Mouse (Mus musculus) stomach, embryonic 16.5 days (tissue): Measurements from ENCODE around the gene Lrrc4c. TPM values are rescaled to one million over a fixed set of nuclear protein-coding genes. Genes with fewer than 3 reads are reported as not detected.

ENCODE experiments used
- ATAC-seq: fragments of 200-750 bp; cut with Nextera tagmentation; 2 replicates; pipeline ENCODE4 v1.8.0; 2017; ENCODE audit warnings: moderate number of reproducible peaks, moderate TSS enrichment; ENCODE audit not compliant: insufficient read depth, low FRiP score
- H3K27ac ChIP-seq: fragments of 300-500 bp; sonication (generic); 2 replicates; pipeline ENCODE4 v1.5.1; 2014; ENCODE audit warnings: low read length
- H3K27me3 ChIP-seq: fragments of 300-500 bp; sonication (generic); 2 replicates; pipeline ENCODE4 v1.6.1; 2014; ENCODE audit warnings: low read length, control low read depth, mixed read lengths; ENCODE audit not compliant: control insufficient read depth, insufficient read depth
- H3K36me3 ChIP-seq: fragments of 300-500 bp; sonication (generic); 2 replicates; pipeline ENCODE4 v1.6.1; 2014; ENCODE audit warnings: low read length; ENCODE audit not compliant: control insufficient read depth, insufficient read depth
- H3K4me1 ChIP-seq: fragments of 300-500 bp; sonication (generic); 2 replicates; pipeline ENCODE4 v1.6.1; 2014; ENCODE audit warnings: low read length, control low read depth, mixed read lengths; ENCODE audit not compliant: control insufficient read depth, insufficient read depth
- H3K4me2 ChIP-seq: fragments of 300-500 bp; sonication (generic); 2 replicates; pipeline ENCODE4 v1.6.1; 2014; ENCODE audit warnings: low read depth, low read length, mixed read lengths
- H3K4me3 ChIP-seq: fragments of 300-500 bp; sonication (generic); replicated peaks from 2 replicates; pipeline ENCODE4 v1.5.1; 2014; ENCODE audit warnings: mild to moderate bottlenecking, low read length
- H3K9ac ChIP-seq: fragments of 300-500 bp; sonication (generic); 2 replicates; pipeline ENCODE4 v1.6.1; 2014; ENCODE audit warnings: low read length
- H3K9me3 ChIP-seq: fragments of 300-500 bp; sonication (generic); replicated peaks from 2 replicates; pipeline ENCODE4 v1.6.1; 2016; ENCODE audit warnings: low read length, control low read depth; ENCODE audit not compliant: control insufficient read depth
- WGBS: fragments of 180-500 bp; shearing (Covaris S2); extraction: QIAGEN DNeasy Blood & Tissue Kit; methylation state at CpG from one replicate; pipeline ENCODE4 v1.1.7; 2014; 5-methylcytosine and 5-hydroxymethylcytosine counted together
- polyA plus RNA-seq: library from polyadenylated mRNA; unstranded; fragments of >200 nt; fragmentation: Nextera tagmentation; extraction: Ambion mirVana; gene quantifications from 2 replicates; pipeline ENCODE4 v1.2.1, GENCODE M21; 2015

Gene Lrrc4c
- polyA plus RNA-seq, 1 experiment from 2014 or later, result 3.9 TPM

GRCm38 (mm10) chr2:97525107-97525506 is 1207.1 kb downstream of the Lrrc4c start:
- 88% methylated on average over 2 of the region's 2 CpGs for WGBS
- H3K4me3 ChIP-seq, result no peak overlapping the region
- H3K36me3 ChIP-seq, result no peaks in the 10 kb centered on the region

GRCm38 (mm10) chr2:97530622-97531021 is 1212.7 kb downstream of the Lrrc4c start:
- 64% methylated on average over 4 of the region's 4 CpGs for WGBS

More at GRCm38 (mm10) chr2:97525107-97525506, 1207.1 kb downstream of the Lrrc4c start:
- H3K4me1 ChIP-seq, result no peaks in the 10 kb centered on the region
- no peak for ATAC-seq
- H3K27me3 ChIP-seq, result no peaks in the 10 kb centered on the region
- H3K4me2 ChIP-seq, result no peak overlapping the region
- H3K9ac ChIP-seq, result no peak overlapping the region
- H3K9me3 ChIP-seq, result no peaks in the 10 kb centered on the region
- H3K27ac ChIP-seq, result no peak overlapping the region

GRCm38 (mm10) chr2:97543691-97544672 is 1226.0 kb downstream of the Lrrc4c start:
- 75% methylated on average over 10 of the region's 10 CpGs for WGBS
- no peak overlapping the region for H3K9ac ChIP-seq
- H3K4me3 ChIP-seq, result no peak overlapping the region
- H3K9me3 ChIP-seq, result no peaks in the 10 kb centered on the region
- no peaks in the 10 kb centered on the region for H3K4me1 ChIP-seq
- ATAC-seq, result no peak
- H3K27me3 ChIP-seq, result no peaks in the 10 kb centered on the region
- no peak overlapping the region for H3K4me2 ChIP-seq
- no peak overlapping the region for H3K27ac ChIP-seq
- H3K36me3 ChIP-seq, result no peaks in the 10 kb centered on the region

More at GRCm38 (mm10) chr2:97530622-97531021, 1212.7 kb downstream of the Lrrc4c start:
- H3K27me3 ChIP-seq, result no peaks in the 10 kb centered on the region
- no peak overlapping the region for H3K4me2 ChIP-seq
- no peaks in the 10 kb centered on the region for H3K36me3 ChIP-seq
- no peak overlapping the region for H3K4me3 ChIP-seq
- ATAC-seq, result no peak
- no peak overlapping the region for H3K9ac ChIP-seq
- H3K27ac ChIP-seq, result no peak overlapping the region
- H3K4me1 ChIP-seq, result no peaks in the 10 kb centered on the region
- H3K9me3 ChIP-seq, result no peaks in the 10 kb centered on the region

GRCm38 (mm10) chr2:97544673-97545071 is 1226.7 kb downstream of the Lrrc4c start:
- Histone ChIP-seq H3K4me2 (no peak overlapping the region), H3K4me3 (no peak overlapping the region), H3K36me3 (no peaks in the 10 kb centered on the region), H3K4me1 (no peaks in the 10 kb centered on the region), H3K9me3 (no peaks in the 10 kb centered on the region), H3K9ac (no peak overlapping the region), H3K27me3 (no peaks in the 10 kb centered on the region), H3K27ac (no peak overlapping the region)
- no peak for ATAC-seq

- no peaks in the 10 kb centered on the region for H3K27me3 ChIP-seq
- H3K4me1 ChIP-seq, result no peaks in the 10 kb centered on the region
- no peak for ATAC-seq
- 61% methylated on average over 1 of the region's 1 CpGs for WGBS
- no peak overlapping the region for H3K4me3 ChIP-seq
- no peak overlapping the region for H3K9ac ChIP-seq
- H3K9me3 ChIP-seq, result no peaks in the 10 kb centered on the region
- H3K4me2 ChIP-seq, result no peak overlapping the region
- H3K36me3 ChIP-seq, result no peaks in the 10 kb centered on the region
- H3K27ac ChIP-seq, result no peak overlapping the region
These were observed 1228.0 kb downstream of the Lrrc4c start for GRCm38 (mm10) chr2:97545946-97546345.

- no peaks in the 10 kb centered on the region for H3K4me1 ChIP-seq
- no peak overlapping the region for H3K27ac ChIP-seq
- no peak overlapping the region for H3K9ac ChIP-seq
- no peak for ATAC-seq
- H3K9me3 ChIP-seq, result no peaks in the 10 kb centered on the region
- no peaks in the 10 kb centered on the region for H3K36me3 ChIP-seq
- no peak overlapping the region for H3K4me3 ChIP-seq
- no peak overlapping the region for H3K4me2 ChIP-seq
- no peaks in the 10 kb centered on the region for H3K27me3 ChIP-seq
- 43% methylated on average over 2 of the region's 2 CpGs for WGBS
These were observed 1246.5 kb downstream of the Lrrc4c start for GRCm38 (mm10) chr2:97564509-97564908.

- WGBS, result 86% methylated on average over 2 of the region's 2 CpGs
These were observed 1251.0 kb downstream of the Lrrc4c start for GRCm38 (mm10) chr2:97568954-97569353.

GRCm38 (mm10) chr2:97574921-97575320 is 1257.0 kb downstream of the Lrrc4c start:
- ATAC-seq, result no peak

More at GRCm38 (mm10) chr2:97568954-97569353, 1251.0 kb downstream of the Lrrc4c start:
- no peaks in the 10 kb centered on the region for H3K9me3 ChIP-seq
- H3K9ac ChIP-seq, result no peak overlapping the region
- no peak overlapping the region for H3K27ac ChIP-seq
- H3K4me2 ChIP-seq, result no peak overlapping the region
- no peaks in the 10 kb centered on the region for H3K36me3 ChIP-seq
- H3K4me3 ChIP-seq, result no peak overlapping the region
- H3K4me1 ChIP-seq, result no peaks in the 10 kb centered on the region
- no peak for ATAC-seq
- H3K27me3 ChIP-seq, result no peaks in the 10 kb centered on the region

GRCm38 (mm10) chr2:97581132-97581531 is 1263.2 kb downstream of the Lrrc4c start:
- Histone ChIP-seq H3K4me1 (no peaks in the 10 kb centered on the region), H3K4me2 (no peak overlapping the region), H3K27me3 (no peaks in the 10 kb centered on the region), H3K27ac (no peak overlapping the region), H3K4me3 (no peak overlapping the region), H3K9me3 (no peaks in the 10 kb centered on the region), H3K36me3 (no peaks in the 10 kb centered on the region), H3K9ac (no peak overlapping the region)
- no peak for ATAC-seq
- WGBS, result 68% methylated on average over 2 of the region's 2 CpGs

More at GRCm38 (mm10) chr2:97574921-97575320, 1257.0 kb downstream of the Lrrc4c start:
- Histone ChIP-seq H3K4me3 (no peak overlapping the region), H3K27me3 (no peaks in the 10 kb centered on the region), H3K4me2 (no peak overlapping the region), H3K36me3 (no peaks in the 10 kb centered on the region), H3K4me1 (no peaks in the 10 kb centered on the region), H3K9ac (no peak overlapping the region), H3K9me3 (no peaks in the 10 kb centered on the region), H3K27ac (no peak overlapping the region)
